Comparison of ENCODE assay signal across 18 mouse cellular contexts in genomic region chr17:24597989-24598388, GRCm38 (mm10). TPM values are rescaled to one million over a fixed set of nuclear protein-coding genes. Genes with fewer than 3 reads are reported as not detected.
DNase-seq lines count a peak whose midpoint lies in the region; ATAC-seq and TF ChIP-seq lines count a peak whose summit lies in the region.
"Had no signal": no experiment of that assay in that cellular context is flagged by ENCODE, and none has a peak within 500 bp of the region (broad histone marks: within the 10 kb centered on the region; RNA-seq: fewer than 3 reads in every experiment).

No protein-coding gene starts in this region.

- WGBS in cerebellum, adult 2 months: 73% methylated on average over 3 of the region's 3 CpGs
- 83% methylated on average over 3 of the region's 3 CpGs for WGBS in heart, postnatal 0 days

- no peak for TF ChIP-seq CTCF in cerebellum, adult 2 months (IDR thresholded peaks at IDR 0.05; ENCODE audit: borderline replicate concordance, insufficient read depth, low read depth, low read length)
- no peak for TF ChIP-seq CTCF in heart, postnatal 0 days (IDR thresholded peaks at IDR 0.05; ENCODE audit: low read depth)

- no peak overlapping the region for H3K4me3 ChIP-seq in cerebellum, adult 2 months (replicated peaks; ENCODE audit: insufficient read depth, low read depth, low read length)
- no peak overlapping the region for H3K4me3 ChIP-seq in heart, postnatal 0 days (ENCODE audit: low read depth, low read length)
- H3K4me3 ChIP-seq: embryonic facial prominence, embryonic 13.5 days; embryonic facial prominence, embryonic 15.5 days; erythroblast, embryonic 14.5 days; forebrain, embryonic 10.5 days; forebrain, embryonic 12.5 days had no signal

- peaks cover 99% of the 10 kb centered on the region for H3K36me3 ChIP-seq in heart, postnatal 0 days (replicated peaks; ENCODE audit: control insufficient read depth, insufficient read depth, low read length)

- H3K27ac ChIP-seq in cerebellum, adult 2 months (ENCODE audit: insufficient read depth, low read length): 0 out of 2 replicates have a peak overlapping the region, but pooled peaks have one; percentile 12
- no peak overlapping the region for H3K27ac ChIP-seq in heart, postnatal 0 days (ENCODE audit: low read depth)
- H3K27ac ChIP-seq: embryonic facial prominence, embryonic 13.5 days; embryonic facial prominence, embryonic 15.5 days; forebrain, embryonic 10.5 days; forebrain, embryonic 12.5 days had no signal

- H3K27me3 ChIP-seq in cerebellum, adult 2 months (ENCODE audit: control insufficient read depth, insufficient read depth, low read length): no peaks in the 10 kb centered on the region
- no peaks in the 10 kb centered on the region for H3K27me3 ChIP-seq in heart, postnatal 0 days (ENCODE audit: control insufficient read depth, insufficient read depth, low read length)
- H3K27me3 ChIP-seq: embryonic facial prominence, embryonic 13.5 days; embryonic facial prominence, embryonic 15.5 days; forebrain, embryonic 12.5 days had no signal

- H3K4me1 ChIP-seq in cerebellum, adult 2 months (ENCODE audit: control insufficient read depth, insufficient read depth, low read length): peaks cover 76% of the 10 kb centered on the region
- H3K4me1 ChIP-seq in heart, postnatal 0 days (ENCODE audit: control insufficient read depth, insufficient read depth): no peaks in the 10 kb centered on the region
- H3K4me1 ChIP-seq: embryonic facial prominence, embryonic 13.5 days; embryonic facial prominence, embryonic 15.5 days; forebrain, embryonic 10.5 days; forebrain, embryonic 12.5 days had no signal

- no peaks in the 10 kb centered on the region for H3K9me3 ChIP-seq in heart, postnatal 0 days (replicated peaks; ENCODE audit: control insufficient read depth, low read length)
- H3K9me3 ChIP-seq: embryonic facial prominence, embryonic 13.5 days; embryonic facial prominence, embryonic 15.5 days; forebrain, embryonic 10.5 days; forebrain, embryonic 12.5 days had no signal

- peak in 1 of 2 experiments; percentile 32 for DNase-seq in cerebellum, adult 2 months
- peak; percentile 50 for DNase-seq in cerebellum, adult 9-11 months
- DNase-seq in cerebellum, postnatal 4 days (ENCODE audit: low spot score in 2 of 2): no peak
- DNase-seq in heart, postnatal 0 days (ENCODE audit: low spot score): peak; percentile 4
- DNase-seq in heart, adult 8-10 months (ENCODE audit: low spot score): no peak
- DNase-seq: adrenal gland, adult 2 months; adrenal gland, postnatal 10 days; adrenal gland, postnatal 25 days; cerebellum, adult 18-20 months; embryo, embryonic 11 days had no signal

- H3K9ac ChIP-seq in heart, postnatal 0 days (replicated peaks; ENCODE audit: low read depth, low read length): no peak overlapping the region
- H3K9ac ChIP-seq: embryonic facial prominence, embryonic 13.5 days; embryonic facial prominence, embryonic 15.5 days; forebrain, embryonic 12.5 days had no signal

- no peak for TF ChIP-seq EP300 in heart, postnatal 0 days (IDR thresholded peaks at IDR 0.05; ENCODE audit: low read depth)

- TF ChIP-seq POLR2A in cerebellum, adult 2 months (IDR thresholded peaks at IDR 0.05; ENCODE audit: borderline replicate concordance, insufficient read depth, low read length): no peak

- H3K4me2 ChIP-seq in heart, postnatal 0 days (ENCODE audit: low read depth, low read length): no peak overlapping the region
- H3K4me2 ChIP-seq: embryonic facial prominence, embryonic 13.5 days; embryonic facial prominence, embryonic 15.5 days; forebrain, embryonic 12.5 days had no signal

- no peak for ATAC-seq in cerebellum, adult (ENCODE audit: insufficient number of reproducible peaks, low FRiP score, low TSS enrichment)
- ATAC-seq in heart, postnatal 0 days (ENCODE audit: insufficient read depth, low read depth): no peak
- ATAC-seq: forebrain, embryonic 14.5 days; forebrain, embryonic 16.5 days had no signal

RNA-seq across cellular contexts. Expression of gene Tsc2, which starts 34.4 kb away (rescaled TPM):
- 168 and 194 TPM in 2 replicates for polyA plus RNA-seq in cerebellum, adult 2 months (2012; rRNA removed)
- total RNA-seq in heart, postnatal 0 days (2014; rRNA removed; ENCODE audit: low replicate concordance): 55.4 and 88.7 TPM in 2 replicates
- 29.2 and 34.4 TPM in 2 replicates for polyA plus RNA-seq in heart, postnatal 0 days (2015; fragmentation: Nextera tagmentation; extraction: Ambion mirVana)
- total RNA-seq in heart, adult 8-10 months (2022): 100 to 1,000 TPM; 123 to 135 (median 133) TPM

RNA-seq across cellular contexts. Expression of gene Nthl1, which starts 34.5 kb away (rescaled TPM):
- polyA plus RNA-seq in cerebellum, adult 2 months (2012; rRNA removed): 9.0 TPM in 2 replicates
- 3.7 and 10.0 TPM in 2 replicates for total RNA-seq in heart, postnatal 0 days (2014; rRNA removed; ENCODE audit: low replicate concordance)
- 5.7 and 7.3 TPM in 2 replicates for polyA plus RNA-seq in heart, postnatal 0 days (2015; fragmentation: Nextera tagmentation; extraction: Ambion mirVana)
- total RNA-seq in heart, adult 8-10 months (2022): 1 to 10 TPM; 2.6 to 3.5 (median 2.8) TPM

RNA-seq across cellular contexts. Expression of gene Pkd1, which starts 48.4 kb away (rescaled TPM):
- 122 and 132 TPM in 2 replicates for polyA plus RNA-seq in cerebellum, adult 2 months (2012; rRNA removed)
- total RNA-seq in heart, postnatal 0 days (2014; rRNA removed; ENCODE audit: low replicate concordance): 44.5 and 57.5 TPM in 2 replicates
- 7.1 and 9.8 TPM in 2 replicates for polyA plus RNA-seq in heart, postnatal 0 days (2015; fragmentation: Nextera tagmentation; extraction: Ambion mirVana)
- total RNA-seq in heart, adult 8-10 months (2022): 10 to 100 TPM; 27.8 to 43.0 (median 34.9) TPM

RNA-seq across cellular contexts. Expression of gene Slc9a3r2, which starts 52.1 kb away (rescaled TPM):
- polyA plus RNA-seq in cerebellum, adult 2 months (2012; rRNA removed): 140 and 146 TPM in 2 replicates
- 87.9 and 118 TPM in 2 replicates for total RNA-seq in heart, postnatal 0 days (2014; rRNA removed; ENCODE audit: low replicate concordance)
- polyA plus RNA-seq in heart, postnatal 0 days (2015; fragmentation: Nextera tagmentation; extraction: Ambion mirVana): 61.9 and 68.1 TPM in 2 replicates
- 100 to 1,000 TPM in 2 of 4 experiments, 10 to 100 TPM in 2; 87.7 to 110 (median 101) TPM for total RNA-seq in heart, adult 8-10 months (2022)

Comparison
In these comparisons a context has a peak if more than half of its experiments do, and no peak if none do; other contexts are left out.
1. DNase-seq: peak in cerebellum, adult 9-11 months (single experiment) and heart, postnatal 0 days (single experiment); none in cerebellum, postnatal 4 days (0 of 2) and heart, adult 8-10 months (single experiment).